Comparison of ENCODE assay signal across 26 mouse cellular contexts in the genomic region with DNA sequence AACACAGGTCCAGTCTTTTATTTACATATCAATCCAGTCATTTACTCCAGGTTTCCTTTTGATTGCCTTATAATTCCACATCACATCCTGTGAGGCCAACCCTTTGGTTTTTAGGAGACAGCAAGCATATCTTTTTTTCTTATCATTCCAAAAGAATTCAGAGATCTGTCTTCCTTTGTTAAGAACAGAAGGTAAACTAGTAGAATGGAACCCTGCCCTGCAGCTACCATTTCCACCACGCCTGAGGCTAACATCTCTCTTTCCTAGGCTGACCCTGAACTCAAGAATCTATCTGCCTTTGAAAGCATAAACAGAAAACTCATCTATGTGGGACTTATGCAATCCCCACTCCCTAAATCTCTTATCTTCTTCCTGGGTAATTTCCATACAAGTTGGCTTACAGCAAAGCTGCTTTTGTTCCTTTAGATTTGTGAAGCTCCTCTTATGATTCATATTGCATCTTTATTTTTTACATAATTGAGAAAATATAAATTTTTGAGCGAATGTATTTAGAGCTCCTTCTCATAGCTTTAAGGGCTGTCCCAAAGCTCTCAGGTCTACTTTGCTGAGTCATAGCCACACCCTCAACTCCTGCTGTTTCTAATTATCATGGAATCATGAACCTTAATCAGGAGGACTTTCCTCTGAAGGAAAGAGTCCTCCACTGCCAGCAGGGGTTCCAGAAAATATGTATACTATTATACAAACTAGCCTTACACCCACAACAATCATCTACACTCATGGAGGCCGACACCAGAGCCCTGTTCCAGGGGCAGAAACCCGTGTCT.
"Had no signal": no experiment of that assay in that cellular context is flagged by ENCODE, and none has a peak within 500 bp of the region (broad histone marks: within the 10 kb centered on the region; RNA-seq: fewer than 3 reads in every experiment).

No protein-coding gene starts in this region.

- H3K4me3 ChIP-seq: gastrocnemius, adult 2 months; heart, embryonic 10.5 days; heart, embryonic 12.5 days; hindbrain, embryonic 10.5 days; hindbrain, embryonic 12.5 days; intestine, embryonic 15.5 days; layer of hippocampus, adult 2 months; limb, embryonic 13.5 days; limb, embryonic 15.5 days; liver, embryonic 12.5 days had no signal

- H3K27ac ChIP-seq: gastrocnemius, adult 2 months; heart, embryonic 10.5 days; hindbrain, embryonic 10.5 days; hindbrain, embryonic 12.5 days; hindbrain, embryonic 14.5 days; intestine, embryonic 15.5 days; layer of hippocampus, adult 2 months; limb, embryonic 13.5 days; limb, embryonic 15.5 days; liver, embryonic 12.5 days; liver, embryonic 14.5 days had no signal

- H3K9me3 ChIP-seq: heart, embryonic 10.5 days; heart, embryonic 12.5 days; hindbrain, embryonic 10.5 days; hindbrain, embryonic 12.5 days; intestine, embryonic 15.5 days; limb, embryonic 13.5 days; limb, embryonic 15.5 days; liver, embryonic 12.5 days had no signal

- H3K9ac ChIP-seq: heart, embryonic 12.5 days; hindbrain, embryonic 12.5 days; hindbrain, embryonic 14.5 days; intestine, embryonic 15.5 days; limb, embryonic 13.5 days; limb, embryonic 15.5 days; liver, embryonic 12.5 days; liver, embryonic 14.5 days had no signal

- H3K36me3 ChIP-seq: heart, embryonic 10.5 days; heart, embryonic 12.5 days; hindbrain, embryonic 10.5 days; hindbrain, embryonic 12.5 days; intestine, embryonic 15.5 days; limb, embryonic 13.5 days; limb, embryonic 15.5 days; liver, embryonic 12.5 days had no signal

- ATAC-seq: hindbrain, embryonic 16.5 days; inflammation-experienced regulatory T-cells, adult 6 months; intestine, embryonic 15.5 days; intestine, postnatal 0 days; liver, embryonic 12.5 days had no signal

- H3K4me1 ChIP-seq: heart, embryonic 10.5 days; heart, embryonic 12.5 days; hindbrain, embryonic 10.5 days; hindbrain, embryonic 12.5 days; intestine, embryonic 15.5 days; limb, embryonic 13.5 days; limb, embryonic 15.5 days; liver, embryonic 12.5 days had no signal

- H3K4me2 ChIP-seq: heart, embryonic 12.5 days; hindbrain, embryonic 12.5 days; hindbrain, embryonic 14.5 days; intestine, embryonic 15.5 days; limb, embryonic 13.5 days; limb, embryonic 15.5 days; liver, embryonic 12.5 days had no signal

- H3K27me3 ChIP-seq: heart, embryonic 12.5 days; hindbrain, embryonic 12.5 days; intestine, embryonic 15.5 days; limb, embryonic 13.5 days; limb, embryonic 15.5 days; liver, embryonic 12.5 days had no signal

- DNase-seq: gastrocnemius, adult 2 months; gastrocnemius, postnatal 10 days; gastrocnemius, postnatal 25 days; heart, adult 18-20 months; heart, postnatal 10 days; heart, postnatal 4 days; kidney, adult 18-20 months; kidney, adult 8-10 months; kidney, postnatal 10 days; kidney, postnatal 25 days; kidney, postnatal 4 days; left cerebral cortex, postnatal 4 days had no signal
